20 mouse cellular contexts compared by ENCODE assay signal in the genomic region with DNA sequence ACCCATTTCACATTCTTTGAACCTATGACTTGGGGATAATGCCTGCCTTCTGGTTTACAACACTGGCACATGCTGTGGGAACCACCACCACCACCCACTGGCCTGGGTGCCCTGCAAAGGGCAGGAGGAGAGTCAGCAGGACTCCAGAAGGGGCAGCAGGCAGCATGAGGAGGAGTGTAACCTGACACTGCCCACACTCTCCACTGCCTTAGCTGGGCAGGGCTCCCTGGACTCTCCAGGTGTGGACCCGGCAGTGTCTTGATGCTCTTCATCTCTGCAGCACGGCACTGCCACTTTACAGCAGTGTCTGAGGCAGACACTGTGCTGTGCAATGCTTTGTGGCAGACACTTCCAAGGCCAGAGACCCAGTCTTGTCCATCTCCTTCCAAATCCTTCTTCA.
"Had no signal": no experiment of that assay in that cellular context is flagged by ENCODE, and none has a peak within 500 bp of the region (broad histone marks: within the 10 kb centered on the region; RNA-seq: fewer than 3 reads in every experiment).

No protein-coding gene starts in this region.

- H3K9ac ChIP-seq: liver, postnatal 0 days; lung, embryonic 15.5 days; midbrain, embryonic 12.5 days; neural tube, embryonic 13.5 days; neural tube, embryonic 15.5 days had no signal

- H3K27ac ChIP-seq: lung, embryonic 15.5 days; midbrain, embryonic 10.5 days; midbrain, embryonic 12.5 days; neural tube, embryonic 13.5 days; neural tube, embryonic 15.5 days had no signal

- DNase-seq: liver, postnatal 0 days; lung, adult 2 months; lung, postnatal 10 days; lung, postnatal 4 days; midbrain, embryonic 14.5 days; right cerebral cortex, adult 18-20 months; right cerebral cortex, postnatal 25 days; right cerebral cortex, postnatal 4 days; spleen, adult 18-20 months; thymus, adult 18-20 months; thymus, postnatal 14 days; thymus, postnatal 36 days had no signal

- ATAC-seq: liver, postnatal 0 days; midbrain, embryonic 16.5 days had no signal

- H3K4me2 ChIP-seq: lung, embryonic 15.5 days; midbrain, embryonic 12.5 days; neural tube, embryonic 13.5 days; neural tube, embryonic 15.5 days had no signal

- H3K9me3 ChIP-seq: lung, embryonic 15.5 days; midbrain, embryonic 10.5 days; midbrain, embryonic 12.5 days; neural tube, embryonic 13.5 days; neural tube, embryonic 15.5 days had no signal

- H3K36me3 ChIP-seq: lung, embryonic 15.5 days; midbrain, embryonic 10.5 days; midbrain, embryonic 12.5 days; neural tube, embryonic 13.5 days; neural tube, embryonic 15.5 days had no signal

- H3K27me3 ChIP-seq: lung, embryonic 15.5 days; midbrain, embryonic 12.5 days; neural tube, embryonic 13.5 days; neural tube, embryonic 15.5 days had no signal

- H3K4me3 ChIP-seq: lung, embryonic 15.5 days; megakaryocyte, embryonic 14.5 days; midbrain, embryonic 10.5 days; midbrain, embryonic 12.5 days; myocyte; neural tube, embryonic 13.5 days; neural tube, embryonic 15.5 days had no signal

- H3K4me1 ChIP-seq: lung, embryonic 15.5 days; midbrain, embryonic 10.5 days; midbrain, embryonic 12.5 days; neural tube, embryonic 13.5 days; neural tube, embryonic 15.5 days had no signal
